Mouse (Mus musculus): ENCODE data around the gene Socs7. TPM values are rescaled to one million over a fixed set of nuclear protein-coding genes. Genes with fewer than 3 reads are reported as not detected.
A peak's percentile ranks its signal among the peaks of the same experiment; 100 is the strongest.

Socs7 gene
- polyA plus RNA-seq, 1 experiment = 10.0 TPM

- TF ChIP-seq CTCF (IDR thresholded peaks at IDR 0.05; ENCODE audit: borderline replicate concordance, insufficient read depth, low read length) (no peak), POLR2A (IDR thresholded peaks at IDR 0.05; ENCODE audit: low read depth, low read length) (0 out of 2 replicates have a peak, but pooled peaks have one; percentile 35)
- Histone ChIP-seq H3K4me3 (ENCODE audit: insufficient read depth, low read length) (no peak overlapping the region), H3K27ac (ENCODE audit: insufficient read depth, low read length) (peak overlapping the region; percentile 89), H3K4me1 (ENCODE audit: control insufficient read depth, insufficient read depth, low read length) (peaks cover 24% of the 10 kb centered on the region)
Measured at GRCm38 (mm10) chr11:97437745-97438144, 75.4 kb downstream of the Socs7 start.

GRCm38 (mm10) chr11:97438868-97439267 lies 76.5 kb downstream of the Socs7 start:
- no peak for TF ChIP-seq POLR2A (IDR thresholded peaks at IDR 0.05; ENCODE audit: low read depth, low read length)
- no peak for TF ChIP-seq CTCF (IDR thresholded peaks at IDR 0.05; ENCODE audit: borderline replicate concordance, insufficient read depth, low read length)
- peaks cover 30% of the 10 kb centered on the region for H3K4me1 ChIP-seq (ENCODE audit: control insufficient read depth, insufficient read depth, low read length)
- H3K27ac ChIP-seq (ENCODE audit: insufficient read depth, low read length) = peak overlapping the region; percentile 77
- H3K4me3 ChIP-seq (ENCODE audit: insufficient read depth, low read length) = no peak overlapping the region

- peaks cover 30% of the 10 kb centered on the region for H3K4me1 ChIP-seq (ENCODE audit: control insufficient read depth, insufficient read depth, low read length)
- H3K27ac ChIP-seq (ENCODE audit: insufficient read depth, low read length) = peak overlapping the region; percentile 77
- peak overlapping the region; percentile 73 for H3K4me3 ChIP-seq (ENCODE audit: insufficient read depth, low read length)
- TF ChIP-seq POLR2A (IDR thresholded peaks at IDR 0.05; ENCODE audit: low read depth, low read length) = peak; percentile 88
- TF ChIP-seq CTCF (IDR thresholded peaks at IDR 0.05; ENCODE audit: borderline replicate concordance, insufficient read depth, low read length) = no peak
Measured at GRCm38 (mm10) chr11:97439935-97440334, 77.6 kb downstream of the Socs7 start.

GRCm38 (mm10) chr11:97440441-97440881 lies 78.1 kb downstream of the Socs7 start:
- Histone ChIP-seq H3K27ac (ENCODE audit: insufficient read depth, low read length) (peak overlapping the region; percentile 75), H3K4me3 (ENCODE audit: insufficient read depth, low read length) (peak overlapping the region; percentile 73), H3K4me1 (ENCODE audit: control insufficient read depth, insufficient read depth, low read length) (peaks cover 27% of the 10 kb centered on the region)
- TF ChIP-seq POLR2A (IDR thresholded peaks at IDR 0.05; ENCODE audit: low read depth, low read length) (no peak; the same call in 1 of the 2 replicates), CTCF (IDR thresholded peaks at IDR 0.05; ENCODE audit: borderline replicate concordance, insufficient read depth, low read length) (no peak)

- peak overlapping the region; percentile 73 for H3K4me3 ChIP-seq (ENCODE audit: insufficient read depth, low read length)
- TF ChIP-seq POLR2A (IDR thresholded peaks at IDR 0.05; ENCODE audit: low read depth, low read length) (no peak; the same call in 1 of the 2 replicates), CTCF (IDR thresholded peaks at IDR 0.05; ENCODE audit: borderline replicate concordance, insufficient read depth, low read length) (no peak)
- peak overlapping the region; percentile 75 for H3K27ac ChIP-seq (ENCODE audit: insufficient read depth, low read length)
- peaks cover 23% of the 10 kb centered on the region for H3K4me1 ChIP-seq (ENCODE audit: control insufficient read depth, insufficient read depth, low read length)
Measured at GRCm38 (mm10) chr11:97441036-97441657, 78.8 kb downstream of the Socs7 start.

GRCm38 (mm10) chr11:97441658-97442125 lies 79.3 kb downstream of the Socs7 start:
- peak overlapping the region; percentile 72 for H3K27ac ChIP-seq (ENCODE audit: insufficient read depth, low read length)
- H3K4me3 ChIP-seq (ENCODE audit: insufficient read depth, low read length) = peak overlapping the region; percentile 73
- TF ChIP-seq POLR2A (IDR thresholded peaks at IDR 0.05; ENCODE audit: low read depth, low read length) = peak; percentile 25; the same call in 1 of the 2 replicates
- TF ChIP-seq CTCF (IDR thresholded peaks at IDR 0.05; ENCODE audit: borderline replicate concordance, insufficient read depth, low read length) = no peak
- peaks cover 23% of the 10 kb centered on the region for H3K4me1 ChIP-seq (ENCODE audit: control insufficient read depth, insufficient read depth, low read length)

GRCm38 (mm10) chr11:97442891-97443675 lies 80.7 kb downstream of the Socs7 start:
- Histone ChIP-seq H3K27ac (ENCODE audit: insufficient read depth, low read length) (no peak overlapping the region), H3K4me1 (ENCODE audit: control insufficient read depth, insufficient read depth, low read length) (peaks cover 19% of the 10 kb centered on the region), H3K4me3 (ENCODE audit: insufficient read depth, low read length) (no peak overlapping the region)
- TF ChIP-seq CTCF (IDR thresholded peaks at IDR 0.05; ENCODE audit: borderline replicate concordance, insufficient read depth, low read length) = no peak
- TF ChIP-seq POLR2A (IDR thresholded peaks at IDR 0.05; ENCODE audit: low read depth, low read length) = no peak

- H3K4me3 ChIP-seq (ENCODE audit: insufficient read depth, low read length) = no peak overlapping the region
- TF ChIP-seq POLR2A (IDR thresholded peaks at IDR 0.05; ENCODE audit: low read depth, low read length) (no peak), CTCF (IDR thresholded peaks at IDR 0.05; ENCODE audit: borderline replicate concordance, insufficient read depth, low read length) (no peak)
- no peak overlapping the region for H3K27ac ChIP-seq (ENCODE audit: insufficient read depth, low read length)
- peaks cover 11% of the 10 kb centered on the region; the same call in 1 of the 2 replicates for H3K4me1 ChIP-seq (ENCODE audit: control insufficient read depth, insufficient read depth, low read length)
Measured at GRCm38 (mm10) chr11:97445596-97445995, 83.2 kb downstream of the Socs7 start.

GRCm38 (mm10) chr11:97445999-97446511 lies 83.7 kb downstream of the Socs7 start:
- TF ChIP-seq CTCF (IDR thresholded peaks at IDR 0.05; ENCODE audit: borderline replicate concordance, insufficient read depth, low read length) (no peak), POLR2A (IDR thresholded peaks at IDR 0.05; ENCODE audit: low read depth, low read length) (no peak)

More at GRCm38 (mm10) chr11:97445999-97446511, 83.7 kb downstream of the Socs7 start:
- Histone ChIP-seq H3K4me3 (ENCODE audit: insufficient read depth, low read length) (no peak overlapping the region), H3K4me1 (ENCODE audit: control insufficient read depth, insufficient read depth, low read length) (peaks cover 12% of the 10 kb centered on the region; the same call in 1 of the 2 replicates), H3K27ac (ENCODE audit: insufficient read depth, low read length) (no peak overlapping the region)
